Mouse (Mus musculus) liver, adult 2 months (tissue): ENCODE measurements around the gene Gnb2.

Experiments
- CTCF ChIP-seq: fragments of 200-500 bp; IDR thresholded peaks from 2 replicates; pipeline ENCODE4 v1.5.1; 2011; ENCODE audit warnings: low read depth, low read length, control low read depth
- POLR2A ChIP-seq: fragments of 200-500 bp; IDR thresholded peaks from 2 replicates; pipeline ENCODE4 v1.6.1; 2011; ENCODE audit warnings: low read length, control low read depth; ENCODE audit not compliant: insufficient read depth; ENCODE audit errors: extremely low read depth

DNA sequence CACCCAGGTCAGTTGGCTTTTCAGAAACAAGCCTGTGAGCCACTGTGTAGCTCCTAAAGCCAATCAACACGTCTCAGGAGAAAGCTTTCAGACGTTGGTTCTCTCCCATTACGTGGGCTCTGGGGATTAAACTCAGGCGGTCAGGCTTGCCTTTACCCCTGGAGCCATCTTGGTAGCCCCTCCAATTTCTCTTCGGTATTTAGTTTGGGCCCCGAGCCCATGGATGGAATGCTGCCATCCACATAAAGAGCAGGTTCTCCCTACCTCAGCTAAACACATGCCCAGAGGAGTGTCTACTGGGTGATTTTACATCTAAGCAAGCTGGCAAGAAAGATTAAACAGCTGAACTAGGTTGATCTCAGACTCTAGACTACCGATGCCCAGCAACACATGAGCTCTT is 33.1 kb downstream of the Gnb2 start:
- no peak for TF ChIP-seq POLR2A
- TF ChIP-seq CTCF, result no peak
